Mouse (Mus musculus) hindlimb bud, embryonic 11.5 days (tissue): ENCODE measurements around the gene Rnf157.

Source experiments
- DNase-seq: peaks from one replicate; pipeline ENCODE4 v3.0.0-alpha.2; 2012; ENCODE audit warnings: low read depth, low spot score; ENCODE audit errors: extremely low spot score

Gene Rnf157

DNA sequence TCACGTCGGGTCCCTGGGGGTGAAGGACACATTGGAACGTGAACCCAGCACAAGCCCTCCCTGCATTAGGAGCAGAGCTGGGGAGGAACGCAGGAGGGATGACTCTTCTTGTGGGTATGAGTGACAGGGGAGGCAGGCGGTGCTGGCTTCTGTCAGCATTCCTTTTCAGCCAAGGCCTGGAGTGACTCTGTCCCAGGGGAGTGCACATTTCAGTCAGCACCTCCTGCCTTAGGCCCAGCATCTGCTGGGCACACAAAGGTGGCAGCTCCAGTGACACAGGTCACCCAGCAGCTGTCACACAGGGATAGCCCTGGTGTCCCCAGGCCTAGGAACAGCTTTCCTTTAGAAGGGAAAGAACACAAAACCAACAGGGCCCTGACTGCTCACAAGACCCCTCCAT lies 64.9 kb downstream of the Rnf157 start:
- DNase-seq, result no peak

DNA sequence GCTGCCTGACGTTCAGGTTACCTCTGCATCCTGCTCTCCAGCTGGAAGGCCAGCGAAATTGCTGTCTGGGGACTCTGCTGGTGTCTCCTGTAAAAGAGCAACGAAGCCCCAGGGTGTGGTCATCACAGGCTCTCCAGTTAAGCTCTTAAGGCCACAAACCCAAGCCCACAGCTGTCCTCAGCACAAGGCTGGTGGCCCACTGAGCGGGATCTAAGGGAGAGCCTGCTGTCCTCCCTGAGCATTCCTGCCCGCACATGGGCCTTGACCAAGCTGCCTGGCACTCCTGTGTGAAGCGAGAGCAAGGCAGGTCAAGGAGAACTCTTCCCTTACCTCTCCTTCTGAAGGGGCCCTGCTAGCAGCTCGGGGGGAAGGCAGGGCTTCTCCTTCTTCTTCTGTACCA lies 65.8 kb downstream of the Rnf157 start:
- no peak for DNase-seq

DNA sequence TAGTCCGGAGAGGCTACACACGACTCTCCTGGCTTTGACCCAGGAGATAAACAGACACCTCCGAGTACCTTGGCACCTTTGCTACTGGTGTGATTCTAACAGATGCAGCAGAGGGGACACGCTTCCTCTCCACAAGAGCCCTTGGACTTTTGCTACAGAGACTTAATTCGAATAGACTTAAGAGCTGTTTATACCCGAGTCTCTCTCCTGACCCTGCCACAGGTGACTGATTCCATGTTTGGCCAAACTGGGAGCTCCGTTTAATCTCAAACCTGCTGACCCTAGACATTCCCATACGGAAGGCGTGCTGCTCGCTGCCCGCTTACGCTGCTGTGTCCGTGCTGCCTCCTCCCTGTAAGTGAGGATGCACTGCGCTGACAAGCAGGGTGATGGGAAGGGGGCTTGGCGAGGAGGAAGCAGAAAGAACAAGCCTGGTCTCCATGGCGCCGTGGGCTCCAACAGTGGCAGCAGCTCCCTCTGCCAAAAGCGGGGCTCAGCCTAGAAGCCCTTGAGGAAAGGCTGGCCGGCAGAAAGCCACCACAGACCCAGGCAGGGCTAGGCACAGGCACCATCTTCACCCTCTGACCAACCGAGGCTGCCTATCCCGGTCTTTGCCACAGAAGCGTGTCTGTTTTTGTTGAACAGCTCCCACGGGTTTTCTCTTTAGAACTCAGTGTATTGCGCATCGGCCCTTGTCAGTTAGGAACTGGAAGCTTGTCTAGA lies 70.6 kb downstream of the Rnf157 start:
- no peak for DNase-seq

DNA sequence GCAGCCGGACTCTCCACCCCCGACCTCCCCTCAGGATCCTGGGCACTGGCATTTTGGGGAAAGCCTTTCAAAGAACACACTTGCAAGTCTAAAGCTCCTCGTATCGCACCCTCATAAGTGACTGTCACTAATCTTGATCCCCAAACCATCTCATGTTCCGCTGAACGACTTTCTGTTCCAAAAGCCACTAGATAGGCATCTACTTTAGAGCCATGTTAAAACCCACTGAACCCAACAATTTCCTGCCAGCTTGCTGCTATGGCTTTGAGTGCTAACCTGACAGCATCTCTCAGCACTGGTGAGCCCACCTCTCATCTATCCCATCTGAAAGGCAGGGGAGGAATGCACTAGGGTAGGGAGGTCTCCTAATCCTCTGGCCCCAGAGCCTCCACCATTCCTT lies 75.3 kb downstream of the Rnf157 start:
- no peak for DNase-seq

DNA sequence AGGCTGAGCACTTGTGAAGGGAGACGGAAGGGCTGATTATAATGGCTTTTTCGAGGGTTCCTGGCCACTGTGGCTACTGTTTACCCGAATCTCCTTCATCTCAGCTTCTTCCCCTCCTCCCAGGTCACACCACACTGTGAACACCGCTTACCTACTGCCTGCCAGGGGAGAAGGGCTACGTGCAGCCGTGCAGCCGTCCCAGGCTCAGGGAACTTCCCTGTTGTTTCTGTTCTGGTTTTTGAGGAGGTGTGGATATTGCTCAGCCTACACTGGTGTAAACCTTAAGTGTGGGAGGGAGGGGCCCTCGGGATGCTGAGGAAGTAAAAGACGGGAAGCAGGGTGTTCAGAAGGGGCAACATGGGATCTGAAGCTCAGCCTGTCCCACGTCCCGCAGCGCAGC lies 75.8 kb downstream of the Rnf157 start:
- DNase-seq, result no peak

DNA sequence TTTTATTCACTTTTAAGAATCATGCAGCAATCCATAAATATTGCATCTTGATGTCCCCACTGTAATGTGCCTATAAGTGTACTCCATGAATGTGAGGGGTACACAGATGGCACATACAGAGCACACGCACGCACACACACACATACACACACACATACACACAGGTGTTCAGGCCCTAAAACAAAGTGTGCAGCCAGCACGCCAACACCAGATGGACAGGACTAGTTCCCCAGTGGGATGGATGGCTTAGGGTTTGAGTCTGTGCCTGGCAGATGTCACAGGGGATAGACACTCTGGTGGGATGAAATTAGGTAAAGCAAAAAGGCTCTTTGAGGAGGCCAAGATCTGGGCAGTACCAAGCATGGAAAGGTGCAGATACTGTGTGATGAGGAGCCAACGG lies 76.4 kb downstream of the Rnf157 start:
- no peak for DNase-seq

DNA sequence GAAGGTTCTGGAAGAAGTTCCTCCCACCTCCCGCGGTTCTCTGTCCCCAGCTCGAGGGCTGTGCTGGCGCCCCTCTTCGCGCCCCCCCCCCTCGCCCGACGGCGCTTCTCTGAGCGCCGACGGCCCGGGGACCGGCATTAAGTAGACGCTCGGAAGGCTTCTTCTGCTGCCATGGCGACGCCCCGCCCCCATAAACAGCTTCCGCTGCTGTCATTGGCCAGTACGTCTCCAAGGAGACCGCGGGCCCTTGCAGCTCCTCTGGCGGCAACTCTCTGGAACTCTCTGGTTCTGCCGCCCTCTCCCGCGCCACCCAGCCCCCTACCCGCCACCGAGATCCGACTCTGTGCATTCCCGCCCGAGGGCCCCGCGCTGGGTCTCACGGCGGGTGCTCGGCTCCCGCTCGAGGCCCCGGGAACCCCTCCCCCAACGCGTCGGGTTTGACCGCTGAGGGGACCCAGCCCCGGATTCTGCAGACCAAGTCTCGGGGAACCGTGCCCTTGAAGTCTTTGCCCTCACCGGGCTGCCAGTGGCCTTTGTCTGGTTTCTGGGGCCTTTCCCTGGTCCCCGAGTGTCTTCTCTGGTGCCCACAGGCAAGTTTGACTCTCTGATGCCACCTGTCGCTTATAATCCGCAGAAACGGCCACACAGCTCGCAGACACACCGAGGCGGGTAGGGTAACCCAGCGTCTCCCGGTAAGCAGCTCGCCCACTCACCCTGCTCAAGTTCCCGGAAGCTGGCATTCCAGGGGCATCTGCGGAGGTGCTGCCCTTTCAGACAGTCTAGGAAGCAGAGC lies 77.4 kb downstream of the Rnf157 start, which contains the start of gene Foxj1:
Gene Foxj1, minus strand, starts transcription at position 156 of the 793 bp plus-strand sequence.
- peak; percentile 73 for DNase-seq

DNA sequence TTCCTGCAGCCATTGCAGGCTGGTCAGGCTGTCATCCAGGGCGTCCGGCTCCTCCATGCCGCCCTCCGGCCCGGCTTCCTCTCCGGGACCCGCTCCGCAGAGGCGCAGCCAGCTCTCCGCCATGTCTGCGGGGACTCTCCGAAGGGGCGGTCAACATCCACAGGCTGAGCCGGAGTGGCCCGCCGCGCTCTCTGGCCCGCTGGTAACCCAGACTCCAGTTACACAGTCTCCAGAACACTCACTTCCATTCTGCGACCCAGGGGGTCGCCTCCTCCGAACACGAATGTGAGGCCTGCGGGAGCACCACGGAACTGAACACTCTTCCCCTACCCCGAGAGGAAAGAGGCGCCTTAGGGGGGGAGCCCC lies 78.4 kb downstream of the Rnf157 start:
- DNase-seq, result no peak

DNA sequence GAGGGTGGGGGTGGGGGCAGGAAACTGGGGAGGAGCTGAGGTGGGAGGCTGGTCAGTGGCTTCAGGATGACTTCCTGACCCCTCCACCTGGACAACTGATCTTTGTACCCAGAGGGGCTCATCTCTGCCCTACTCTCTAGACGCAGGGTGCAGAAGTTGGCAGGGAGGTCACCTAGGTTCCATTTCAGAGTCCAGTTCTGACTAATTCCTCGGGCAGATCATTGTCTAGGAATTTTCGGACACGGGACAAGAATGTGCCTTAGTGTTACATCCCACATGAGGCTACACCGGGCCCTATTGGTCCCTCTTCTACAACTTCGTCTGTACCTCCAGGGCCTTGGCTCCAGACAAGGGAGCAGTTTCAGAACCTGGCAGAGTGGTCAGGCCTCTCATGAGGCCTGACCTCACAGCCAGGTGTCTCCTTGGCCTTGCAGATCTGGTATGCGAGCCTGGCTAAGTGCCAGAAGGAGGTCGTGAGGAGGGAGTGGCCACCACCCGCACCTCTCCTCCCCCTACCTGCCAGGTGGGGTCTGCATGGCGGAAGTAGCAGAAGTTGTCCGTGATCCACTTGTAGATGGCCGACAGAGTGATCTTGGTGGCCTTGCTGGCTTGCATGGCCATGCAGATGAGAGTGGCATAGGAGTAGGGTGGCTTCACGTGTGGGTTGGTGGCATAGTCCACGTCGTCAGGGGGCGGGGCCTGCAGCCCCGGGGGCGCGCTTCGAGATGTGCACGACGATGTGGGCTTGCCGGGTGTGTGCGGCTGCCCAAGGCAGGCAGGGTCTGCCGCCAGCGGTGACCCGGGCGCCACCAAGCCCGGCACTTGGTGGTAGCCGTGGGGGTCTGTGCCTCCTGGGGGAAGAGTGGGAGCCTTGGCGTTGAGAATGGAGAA lies 79.1 kb downstream of the Rnf157 start:
- no peak for DNase-seq

DNA sequence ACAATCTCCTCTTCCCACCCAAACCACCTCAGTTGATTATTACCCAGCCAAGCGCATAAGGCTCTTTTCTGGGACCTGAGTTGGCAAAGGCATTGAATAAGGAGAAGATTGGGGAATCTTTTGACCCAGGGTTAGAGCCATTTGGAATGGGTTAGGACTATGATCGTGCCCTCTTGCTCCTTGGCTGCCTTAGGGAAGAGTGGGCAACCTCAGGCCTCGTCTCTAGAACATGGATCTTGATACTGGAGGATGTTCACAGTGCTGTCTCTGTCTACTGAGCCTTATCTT lies 79.9 kb downstream of the Rnf157 start:
- no peak for DNase-seq

DNA sequence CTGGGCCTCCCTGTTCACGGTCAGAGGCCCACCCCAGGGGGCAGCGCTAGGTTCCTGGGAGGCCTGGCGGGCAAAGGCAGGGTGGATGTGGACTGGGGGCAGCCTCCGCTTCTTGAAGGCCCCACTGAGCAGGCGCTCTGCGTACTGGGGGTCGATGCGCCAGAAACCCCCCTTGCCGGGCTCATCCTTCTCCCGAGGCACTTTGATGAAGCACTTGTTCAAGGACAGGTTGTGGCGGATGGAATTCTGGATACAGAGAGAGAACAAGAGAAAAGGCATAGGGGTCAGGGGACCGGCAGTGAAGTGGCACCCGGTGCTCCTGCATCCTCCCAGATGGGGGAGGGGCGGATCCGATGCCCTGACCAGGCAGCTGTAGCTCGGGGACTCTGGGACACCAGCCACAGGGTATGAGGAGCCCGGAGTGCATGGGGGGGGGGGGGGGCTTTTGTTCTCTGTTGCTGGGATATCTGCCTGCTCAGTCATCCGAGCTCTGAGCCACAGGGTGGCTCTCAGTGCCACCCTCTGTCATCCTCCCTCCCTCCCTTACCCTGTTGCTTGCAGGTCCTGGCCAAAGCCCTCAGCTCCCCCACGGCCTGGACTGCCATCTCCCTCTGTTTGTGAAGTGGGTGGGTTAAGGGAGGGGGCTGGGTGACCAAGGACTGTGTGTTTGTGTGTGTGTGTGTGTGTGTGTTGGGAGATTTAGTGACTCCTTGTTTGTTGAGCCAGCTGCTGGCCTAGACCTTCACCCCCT lies 80.4 kb downstream of the Rnf157 start:
- no peak for DNase-seq

DNA sequence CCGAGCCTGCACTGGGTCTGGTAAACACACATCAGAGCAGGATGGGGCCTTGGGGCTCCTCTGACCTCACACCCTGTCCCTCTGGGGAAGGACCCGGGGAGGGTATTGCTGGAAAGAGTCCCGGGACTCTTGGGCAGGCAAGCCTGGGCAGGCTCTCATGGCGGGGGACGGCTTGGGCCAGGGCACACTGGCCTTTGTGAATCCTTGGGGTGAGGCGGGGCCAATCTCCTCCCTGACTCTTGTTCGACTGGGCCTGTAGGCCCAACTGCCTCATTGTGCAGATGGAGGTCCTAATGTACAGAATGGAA lies 82.7 kb downstream of the Rnf157 start:
- DNase-seq, result no peak

DNA sequence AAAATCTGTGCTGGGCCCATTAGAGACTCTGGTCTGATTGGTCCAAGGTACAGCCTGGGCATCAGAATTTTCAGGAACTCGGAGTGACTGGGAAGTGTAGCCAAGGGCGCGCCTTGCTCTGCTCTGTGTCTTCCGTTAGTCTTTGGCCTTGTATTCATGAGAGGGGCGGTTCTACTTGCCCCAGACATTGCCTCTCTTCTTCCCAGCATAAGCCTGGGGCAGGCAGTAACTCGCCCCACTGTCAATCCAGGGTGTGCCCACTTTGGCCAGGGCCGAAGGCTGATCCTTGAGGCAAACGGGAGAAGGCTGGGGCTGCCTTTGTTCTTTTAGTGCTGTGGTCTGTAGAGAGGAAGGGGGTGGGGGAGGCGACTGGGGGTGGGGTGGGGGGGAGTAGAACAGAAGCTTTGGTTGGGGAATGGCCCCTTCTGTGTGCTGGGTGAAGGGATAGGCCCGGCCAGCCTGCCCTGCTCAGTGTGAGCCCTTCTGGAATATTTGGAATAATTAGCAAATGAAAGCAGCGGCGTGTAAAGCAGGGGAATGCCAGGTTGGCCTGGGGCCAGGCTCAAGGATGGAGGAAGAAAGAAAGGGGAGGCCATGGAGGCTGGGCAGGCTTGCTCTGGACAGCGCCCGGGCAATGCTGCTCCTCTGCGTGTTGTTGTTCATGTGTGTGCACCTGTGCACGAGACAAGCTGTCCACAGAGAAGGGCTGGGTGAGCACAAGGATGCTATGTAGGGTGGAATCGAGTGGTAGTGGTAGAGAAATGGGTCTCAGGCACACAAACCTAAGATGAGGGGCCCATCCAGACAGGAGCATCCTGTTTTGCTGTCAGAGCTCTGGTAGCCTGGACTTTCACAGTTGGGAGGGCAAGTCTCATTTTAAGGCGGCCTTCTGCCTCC lies 83.3 kb downstream of the Rnf157 start:
- no peak for DNase-seq

DNA sequence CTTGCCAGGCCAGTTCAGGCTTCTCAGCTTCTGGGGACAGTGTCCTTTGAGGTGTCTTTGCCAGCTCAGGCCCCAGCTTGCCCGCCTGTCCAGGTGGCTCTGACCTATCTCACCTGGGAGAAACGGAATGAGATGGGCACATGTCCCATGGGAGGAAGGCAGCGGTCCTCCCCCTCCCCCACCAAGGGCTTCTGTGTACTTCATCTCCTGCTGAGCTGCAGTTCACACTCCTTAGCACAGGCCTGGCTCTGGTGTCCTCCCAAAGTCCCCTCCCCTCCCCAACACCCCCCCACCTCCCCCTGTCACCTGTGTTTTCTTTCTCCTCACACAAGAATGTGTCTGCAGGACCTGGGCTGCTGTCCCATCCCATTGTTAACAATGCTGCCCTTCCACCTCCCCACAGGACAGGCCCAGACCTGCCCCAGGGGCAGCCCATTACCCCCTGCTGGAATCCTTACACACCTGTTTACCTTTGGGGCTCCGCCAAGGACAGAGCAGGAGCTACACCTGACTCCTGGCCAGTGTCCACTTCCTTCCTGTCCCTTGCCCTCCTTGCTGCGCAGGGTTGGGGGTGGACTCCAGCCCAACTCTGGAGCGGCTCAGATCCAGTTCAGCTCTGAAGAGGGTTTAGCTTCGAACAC lies 85.7 kb downstream of the Rnf157 start:
- DNase-seq, result no peak

DNA sequence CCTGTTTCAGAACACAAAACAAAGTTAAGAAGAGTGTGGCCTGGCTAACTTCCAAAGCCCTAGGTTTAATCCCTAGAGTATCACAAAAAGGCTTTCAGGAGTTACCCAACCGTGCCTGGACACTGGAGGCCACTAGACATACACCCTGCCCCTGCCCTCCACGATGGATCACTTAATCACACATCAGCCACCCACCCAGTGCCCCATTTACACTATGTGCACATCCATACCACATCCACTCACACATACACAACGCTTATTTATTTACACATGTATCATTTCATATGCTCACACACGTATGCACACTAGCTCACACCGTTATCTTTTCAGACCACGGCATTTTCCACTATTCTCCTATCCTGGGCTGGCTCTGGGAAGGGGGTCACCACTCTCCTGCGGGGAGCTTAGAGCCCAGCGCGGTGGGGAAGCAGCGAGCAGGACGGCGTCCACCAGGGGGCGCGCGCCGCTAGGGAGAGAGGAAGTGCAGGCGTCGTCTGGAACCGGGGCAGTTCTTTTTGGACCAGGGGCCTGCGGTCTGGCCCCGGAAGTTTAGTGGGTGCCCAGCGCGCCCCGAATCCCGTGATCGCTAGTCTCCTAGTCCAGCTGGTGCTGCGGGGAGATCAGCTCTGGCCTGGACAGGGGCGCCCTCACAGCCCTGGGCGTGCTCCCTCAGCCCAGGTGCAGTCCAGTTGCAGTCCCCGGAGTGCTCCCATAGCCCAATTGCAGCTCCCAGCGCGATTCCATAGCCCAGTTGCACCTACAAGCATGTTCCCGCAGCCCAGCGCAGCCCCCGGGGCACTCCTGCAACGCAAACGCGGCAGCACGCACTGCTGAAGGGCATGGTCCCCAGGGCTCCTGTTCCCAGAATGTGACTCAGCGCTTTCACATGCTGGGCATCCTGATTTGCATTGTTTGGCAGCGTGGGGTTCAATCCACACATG lies 93.8 kb downstream of the Rnf157 start:
- DNase-seq, result peak; percentile 37

DNA sequence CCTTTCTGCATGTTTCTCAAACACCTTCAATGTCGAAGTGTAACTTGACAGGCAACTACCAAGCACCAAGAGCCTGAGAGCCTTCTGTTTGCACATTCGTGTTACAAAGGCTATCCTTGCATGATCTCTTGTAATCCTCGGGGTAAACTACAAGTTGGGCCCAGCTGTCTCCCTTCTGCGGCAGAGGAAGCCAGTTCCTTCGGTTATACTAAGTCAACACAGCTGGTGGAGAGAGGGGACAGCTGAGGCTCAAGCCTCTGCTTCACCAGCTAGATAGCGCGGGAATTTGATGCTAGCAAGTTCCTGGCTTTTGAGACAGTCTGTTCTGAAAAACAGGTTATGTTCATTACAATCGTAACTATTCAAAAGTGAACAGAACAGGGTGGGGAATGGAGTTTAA lies 100.5 kb downstream of the Rnf157 start:
- no peak for DNase-seq

DNA sequence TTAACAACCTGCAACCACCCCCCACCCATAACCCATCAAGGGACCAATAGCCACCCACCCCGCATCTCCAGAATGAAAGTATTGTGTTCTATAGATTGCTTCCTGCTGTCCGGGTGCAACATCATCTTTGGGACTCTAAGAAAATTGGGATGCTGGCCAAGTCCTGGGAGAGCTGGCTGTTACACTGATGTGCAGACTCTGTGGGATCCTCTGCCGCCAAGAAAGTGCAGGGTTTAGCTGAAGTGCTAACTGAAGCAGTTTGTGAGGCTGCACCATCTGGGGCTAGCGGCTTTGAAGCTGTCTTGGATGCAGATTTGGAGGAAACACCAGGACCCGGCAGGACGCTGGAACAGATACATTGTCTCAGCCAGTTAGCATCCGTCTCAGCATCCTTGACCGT lies 101.7 kb downstream of the Rnf157 start:
- DNase-seq, result no peak

DNA sequence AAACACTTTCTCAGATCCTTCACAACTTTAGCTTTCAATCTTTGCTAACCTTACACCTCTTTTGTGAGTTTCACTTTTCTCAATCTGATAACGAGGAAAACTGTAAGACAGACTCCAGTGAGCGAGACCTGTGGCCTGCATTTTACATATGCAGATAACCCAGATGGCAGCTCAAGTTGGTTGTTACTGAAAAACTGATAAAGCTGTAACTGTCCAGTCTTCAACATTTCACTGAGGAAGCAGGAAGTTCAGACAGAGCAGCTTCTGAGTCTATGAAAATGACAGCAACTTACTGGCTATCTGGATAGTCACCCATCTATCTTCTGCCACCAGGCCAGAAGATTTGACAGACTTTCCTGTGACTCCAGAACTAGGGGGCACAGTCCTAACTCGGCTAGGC lies 103.2 kb downstream of the Rnf157 start:
- no peak for DNase-seq
